Mouse (Mus musculus) thymus, postnatal 36 days (tissue): ENCODE results near the gene Ccdc36.

Experiments
- DNase-seq, 2 experiments: peaks; one replicate each; pipeline ENCODE4 v3.0.0; 2022; ENCODE audit warnings: mixed read lengths in 2 of 2

Ccdc36 gene

DNA sequence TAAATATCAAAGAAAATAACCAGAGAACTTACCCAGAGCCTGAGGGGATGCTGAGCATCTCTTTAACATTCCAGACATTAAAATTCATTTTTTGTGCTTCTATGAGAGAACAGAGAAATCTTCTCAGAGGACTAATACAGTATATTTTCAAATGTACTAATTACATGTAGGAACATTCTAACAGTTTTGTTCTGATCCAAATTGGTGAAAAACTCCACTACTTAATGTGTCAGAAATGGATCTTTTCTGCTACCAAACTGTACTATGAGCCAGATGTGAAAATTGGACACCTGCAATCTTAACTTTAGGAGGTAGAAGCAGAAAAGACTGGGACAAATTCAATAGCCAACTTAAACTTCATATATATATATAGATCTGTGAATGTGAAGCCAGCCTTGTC is at the start of gene Ccdc36:
Gene Ccdc36 (minus strand): TSS at position 101 of the 400 bp plus-strand sequence.
- no peak for DNase-seq

DNA sequence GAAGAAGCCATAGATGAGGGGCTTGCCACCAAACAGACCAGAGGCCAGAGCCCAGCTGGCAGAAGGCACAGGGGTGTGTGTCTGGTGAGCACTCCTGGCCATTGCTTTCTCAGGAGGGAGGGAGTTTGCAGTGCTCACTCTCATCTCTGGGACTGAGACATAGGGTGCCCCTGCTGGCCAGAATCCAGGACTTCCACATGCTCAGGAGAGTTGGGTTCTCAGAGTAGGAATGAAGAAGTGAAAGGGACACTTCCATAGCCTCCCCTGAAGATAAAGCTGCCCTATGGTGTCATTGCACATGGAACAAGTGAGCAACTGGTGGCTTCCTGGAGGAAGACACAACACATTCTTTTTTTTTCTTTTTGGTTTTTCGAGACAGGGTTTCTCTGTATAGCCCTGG is 46.2 kb upstream of the Ccdc36 start:
- peak in 1 of 2 experiments; percentile 7 for DNase-seq

GRCm38 (mm10) chr9:108469845-108470244 is 41.6 kb upstream of the Ccdc36 start:
- no peak for DNase-seq

DNA sequence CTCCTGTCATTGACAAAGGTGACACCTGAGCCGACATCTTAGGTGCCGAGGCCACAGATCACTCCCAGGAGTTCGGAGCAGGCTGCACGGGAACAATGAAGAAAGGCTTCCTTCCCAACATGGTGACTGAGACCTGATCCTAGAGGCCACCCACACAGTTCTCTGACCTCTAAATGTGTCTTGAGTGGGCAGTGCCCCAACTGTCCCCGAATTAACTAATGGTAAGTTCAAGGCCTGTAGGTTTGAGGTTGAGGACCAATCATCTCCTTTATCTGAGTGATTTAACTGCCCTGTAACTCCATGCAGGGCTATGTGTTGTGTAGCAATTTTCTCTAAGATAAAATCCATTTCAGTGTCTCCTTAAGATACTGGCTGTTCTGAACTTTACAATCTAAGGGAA is 41.1 kb upstream of the Ccdc36 start:
- DNase-seq = no peak

- DNase-seq = no peak
Measured at GRCm38 (mm10) chr9:108466219-108466618, 37.9 kb upstream of the Ccdc36 start.

DNA sequence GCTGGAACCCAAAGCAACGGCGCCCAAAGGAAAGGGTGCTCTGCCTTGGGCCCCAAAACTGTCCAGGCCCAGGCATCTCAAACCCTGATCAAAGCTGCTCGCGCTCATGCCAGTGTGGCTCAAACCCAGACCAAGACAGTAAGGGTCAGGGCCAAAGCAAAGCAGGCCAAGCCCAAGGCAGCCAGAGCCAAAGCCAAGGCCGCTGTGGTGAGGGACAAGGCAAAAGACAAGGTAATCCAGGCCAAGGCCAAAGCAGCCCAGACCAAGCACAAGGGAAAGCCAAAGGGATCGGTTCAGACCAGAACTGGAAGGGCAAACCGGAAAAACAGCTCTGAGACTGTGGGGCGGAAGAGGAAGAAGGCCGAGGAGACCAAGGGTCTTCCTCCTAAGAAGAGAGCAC is 35.4 kb upstream of the Ccdc36 start:
- no peak for DNase-seq

GRCm38 (mm10) chr9:108462192-108462591 is 33.9 kb upstream of the Ccdc36 start:
- no peak for DNase-seq

- DNase-seq = no peak
Measured at GRCm38 (mm10) chr9:108461675-108462074, 33.4 kb upstream of the Ccdc36 start.

- no peak for DNase-seq
Measured at GRCm38 (mm10) chr9:108461181-108461631, 32.9 kb upstream of the Ccdc36 start, which contains the start of gene Klhdc8b. Gene Klhdc8b, minus strand, starts transcription at chr9:108461581.

- DNase-seq = peak; percentile 83 to 89
Measured at GRCm38 (mm10) chr9:108460319-108461178, 32.3 kb upstream of the Ccdc36 start, which contains the start of gene Ccdc71. Gene Ccdc71, plus strand, starts transcription at chr9:108460527.

GRCm38 (mm10) chr9:108459939-108460318 is 31.6 kb upstream of the Ccdc36 start:
- DNase-seq = no peak

DNA sequence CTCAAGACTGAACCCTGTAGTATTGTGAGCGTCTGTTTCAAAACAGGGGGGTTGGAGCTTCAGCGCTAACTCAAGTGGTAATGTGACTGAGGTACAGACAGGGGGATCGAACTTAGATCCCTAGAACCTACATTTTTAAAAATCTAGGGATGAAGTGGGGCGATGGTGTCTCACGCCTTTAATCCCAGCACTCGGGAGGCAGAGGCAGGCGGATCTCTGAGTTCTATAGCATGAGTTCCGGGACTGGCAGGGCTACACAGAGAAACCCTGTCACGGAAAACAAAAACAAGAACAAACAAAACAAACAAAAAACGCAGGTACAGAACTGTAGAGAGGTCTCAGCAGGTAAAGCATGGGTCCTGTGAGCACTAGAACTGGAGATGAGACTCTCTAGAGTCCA is 28.7 kb upstream of the Ccdc36 start:
- DNase-seq = no peak

GRCm38 (mm10) chr9:108455747-108456571 is 27.7 kb upstream of the Ccdc36 start:
- DNase-seq = no peak

- DNase-seq = no peak
Measured at GRCm38 (mm10) chr9:108454429-108454828, 26.1 kb upstream of the Ccdc36 start.

DNA sequence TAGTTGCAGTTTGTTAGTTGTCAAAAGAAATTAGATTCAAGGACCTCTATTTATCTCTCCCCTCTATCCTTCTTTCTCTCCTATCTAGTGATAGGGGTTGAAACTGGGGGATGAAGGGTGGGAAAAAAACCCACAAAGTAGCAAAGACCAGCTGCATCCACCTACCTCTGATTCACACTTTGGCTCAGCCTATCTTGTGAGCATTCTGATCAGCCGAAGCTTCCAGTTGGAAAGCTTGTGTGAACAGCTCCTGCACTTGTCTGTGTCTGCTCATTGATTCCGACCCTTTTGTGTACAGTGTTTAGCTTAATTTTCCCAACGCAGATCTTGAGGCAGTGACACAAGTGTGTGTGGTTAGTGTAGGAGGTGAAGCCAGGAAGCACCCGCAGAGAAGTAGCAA is 25.2 kb upstream of the Ccdc36 start:
- DNase-seq = no peak

GRCm38 (mm10) chr9:108452911-108453310 is 24.6 kb upstream of the Ccdc36 start:
- DNase-seq = no peak

GRCm38 (mm10) chr9:108452291-108452906 is 24.1 kb upstream of the Ccdc36 start:
- DNase-seq = peak; percentile 80 to 84

GRCm38 (mm10) chr9:108451519-108452160 is 23.4 kb upstream of the Ccdc36 start:
- DNase-seq = no peak

DNA sequence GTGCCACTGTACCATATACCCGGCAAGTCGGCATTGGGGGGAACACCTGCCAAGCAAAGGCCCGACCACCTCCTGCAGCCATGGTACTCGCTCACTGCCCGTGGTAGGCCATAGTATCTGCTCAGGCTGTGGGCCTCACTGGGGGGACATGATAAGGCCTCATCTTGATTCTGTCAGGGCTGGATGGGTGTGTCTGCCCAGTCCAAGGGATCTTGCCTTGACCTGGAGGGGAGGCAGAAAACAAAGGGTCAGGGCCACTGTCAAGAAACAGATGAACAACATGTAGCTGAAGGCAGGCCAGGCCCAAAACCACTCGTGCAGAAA is 22.8 kb upstream of the Ccdc36 start:
- no peak for DNase-seq

DNA sequence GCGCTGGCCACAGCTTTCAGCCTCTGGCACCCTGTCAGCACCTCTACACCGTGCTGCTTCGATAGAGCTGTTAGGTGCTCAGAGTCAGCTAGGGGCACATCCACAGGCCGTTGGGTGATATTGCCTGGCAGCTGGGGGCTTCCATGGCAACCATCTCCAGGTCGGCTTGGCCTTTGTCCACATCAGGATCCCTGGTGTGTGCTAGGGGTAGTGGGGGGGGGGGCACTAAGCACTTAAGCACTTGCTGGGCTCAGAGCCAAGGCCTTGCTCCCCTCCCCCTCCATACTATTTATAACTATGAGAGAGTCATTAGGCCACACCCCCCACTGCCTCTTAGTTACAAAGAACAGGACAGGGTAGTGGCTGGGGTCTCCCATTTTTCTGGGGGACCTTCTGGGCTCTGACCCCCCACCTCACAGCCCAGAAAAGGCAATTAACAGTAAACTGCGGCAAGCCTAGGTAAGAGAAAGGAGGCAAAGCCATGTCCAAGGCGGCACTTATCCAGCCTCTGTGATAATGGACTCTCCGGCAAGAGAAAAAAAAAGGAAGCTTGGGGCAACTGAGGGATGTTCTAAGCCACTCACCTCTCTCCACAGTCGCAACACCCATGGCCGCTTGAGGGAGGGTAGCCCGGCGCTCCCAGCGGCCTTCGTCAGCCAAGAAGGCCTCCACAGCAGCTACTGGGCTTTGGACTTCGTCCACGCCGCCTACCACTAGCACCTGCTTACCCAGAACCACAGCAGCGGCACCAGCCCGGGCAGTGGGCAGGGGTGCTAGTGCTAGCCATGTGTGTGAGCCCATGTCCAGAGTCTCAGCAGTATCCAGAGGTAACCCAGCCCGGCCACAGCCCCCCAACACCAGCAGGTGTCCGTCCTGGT is 22.2 kb upstream of the Ccdc36 start:
- DNase-seq = no peak

DNA sequence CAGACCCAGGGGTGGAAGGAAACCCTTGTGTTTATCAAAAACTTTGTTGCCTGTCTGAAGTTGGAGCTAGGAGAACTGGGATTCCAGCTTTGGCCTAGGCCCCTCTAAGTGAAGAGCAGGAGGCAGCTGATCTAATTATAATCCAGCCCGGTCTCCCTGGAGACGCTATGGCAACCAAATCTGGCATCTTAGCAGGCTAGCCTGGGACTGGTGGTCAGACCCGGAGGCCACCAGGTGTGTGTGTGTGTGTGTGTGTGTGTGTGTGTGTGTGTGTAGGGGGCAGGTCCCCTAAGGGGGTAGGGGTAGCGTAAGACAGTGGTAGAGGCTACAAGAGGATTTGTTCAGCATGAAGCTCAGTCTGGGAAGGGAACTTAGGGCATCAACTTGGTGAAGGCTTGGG is 21.6 kb upstream of the Ccdc36 start:
- DNase-seq = no peak

GRCm38 (mm10) chr9:108445125-108445524 is 16.8 kb upstream of the Ccdc36 start:
- peak in 1 of 2 experiments; percentile 23 for DNase-seq
